In genomic region chr11:8723102-8723640, GRCm38 (mm10) we compare ENCODE assay signal across 23 mouse cellular contexts. TPM values are rescaled to one million over a fixed set of nuclear protein-coding genes. Genes with fewer than 3 reads are reported as not detected.
A peak's percentile ranks its signal among the peaks of the same experiment; 100 is the strongest.
DNase-seq lines count a peak whose midpoint lies in the region; ATAC-seq and TF ChIP-seq lines count a peak whose summit lies in the region.
"Had no signal": no experiment of that assay in that cellular context is flagged by ENCODE, and none has a peak within 500 bp of the region (broad histone marks: within the 10 kb centered on the region; RNA-seq: fewer than 3 reads in every experiment).

No protein-coding gene starts in this region.

- no peak overlapping the region for H3K4me3 ChIP-seq in hindbrain, embryonic 14.5 days (replicated peaks; ENCODE audit: low read length)
- H3K4me3 ChIP-seq in hindbrain, embryonic 12.5 days = no peak overlapping the region
- no peak overlapping the region for H3K4me3 ChIP-seq in midbrain, embryonic 13.5 days (replicated peaks)
- H3K4me3 ChIP-seq in midbrain, postnatal 0 days (ENCODE audit: low read depth, low read length) = no peak overlapping the region
- no peak overlapping the region for H3K4me3 ChIP-seq in gastrocnemius, adult 2 months
- H3K4me3 ChIP-seq: embryonic facial prominence, embryonic 10.5 days; forebrain, embryonic 12.5 days; heart, embryonic 13.5 days; hindbrain, embryonic 15.5 days; intestine, embryonic 15.5 days had no signal

- WGBS in hindbrain, embryonic 14.5 days = 10% methylated on average over 5 of the region's 5 CpGs
- WGBS in hindbrain, embryonic 12.5 days = 10% methylated on average over 5 of the region's 5 CpGs
- WGBS in midbrain, embryonic 13.5 days = 5% methylated on average over 5 of the region's 5 CpGs
- 22% methylated on average over 5 of the region's 5 CpGs for WGBS in midbrain, postnatal 0 days

- H3K9me3 ChIP-seq in hindbrain, embryonic 14.5 days (ENCODE audit: control insufficient read depth, low read length) = no peaks in the 10 kb centered on the region
- no peaks in the 10 kb centered on the region for H3K9me3 ChIP-seq in hindbrain, embryonic 12.5 days (replicated peaks)
- no peaks in the 10 kb centered on the region for H3K9me3 ChIP-seq in midbrain, embryonic 13.5 days
- H3K9me3 ChIP-seq in midbrain, postnatal 0 days (ENCODE audit: low read length) = no peaks in the 10 kb centered on the region
- H3K9me3 ChIP-seq: embryonic facial prominence, embryonic 10.5 days; forebrain, embryonic 12.5 days; heart, embryonic 13.5 days; hindbrain, embryonic 15.5 days; intestine, embryonic 15.5 days had no signal

- no peak overlapping the region for H3K27ac ChIP-seq in hindbrain, embryonic 14.5 days
- no peak overlapping the region for H3K27ac ChIP-seq in hindbrain, embryonic 12.5 days
- H3K27ac ChIP-seq in midbrain, embryonic 13.5 days = no peak overlapping the region
- H3K27ac ChIP-seq in midbrain, postnatal 0 days (ENCODE audit: low read depth, low read length) = no peak overlapping the region
- no peak overlapping the region for H3K27ac ChIP-seq in gastrocnemius, adult 2 months
- H3K27ac ChIP-seq: embryonic facial prominence, embryonic 10.5 days; forebrain, embryonic 12.5 days; heart, embryonic 13.5 days; hindbrain, embryonic 15.5 days; intestine, embryonic 15.5 days had no signal

- DNase-seq in embryo, embryonic 10.5 days (ENCODE audit: low spot score) = peak; percentile 47
- no peak for DNase-seq in embryo, embryonic 9.5 days (ENCODE audit: extremely low spot score)
- peak; percentile 10 for DNase-seq in hindbrain, embryonic 14.5 days (ENCODE audit: low spot score)
- DNase-seq in midbrain, postnatal 0 days (ENCODE audit: low spot score) = no peak
- no peak for DNase-seq in adrenal gland, postnatal 14 days
- no peak for DNase-seq in gastrocnemius, adult 2 months
- DNase-seq: adrenal gland, adult 8-10 months; cerebellum, adult 2 months; heart, postnatal 14 days; kidney, adult 9 months; kidney, postnatal 14 days; left cerebral cortex, postnatal 4 days; lung, adult 2 months; lung, postnatal 14 days; thymus, adult 2 months had no signal

- no peaks in the 10 kb centered on the region for H3K4me1 ChIP-seq in hindbrain, embryonic 14.5 days (replicated peaks; ENCODE audit: control insufficient read depth, insufficient read depth, low read length)
- H3K4me1 ChIP-seq in hindbrain, embryonic 12.5 days = no peaks in the 10 kb centered on the region
- H3K4me1 ChIP-seq in midbrain, embryonic 13.5 days (replicated peaks) = no peaks in the 10 kb centered on the region
- H3K4me1 ChIP-seq in midbrain, postnatal 0 days (ENCODE audit: insufficient read depth, low read length) = no peaks in the 10 kb centered on the region
- H3K4me1 ChIP-seq: heart, embryonic 13.5 days; hindbrain, embryonic 15.5 days; intestine, embryonic 15.5 days had no signal

- no peak overlapping the region for H3K4me2 ChIP-seq in hindbrain, embryonic 14.5 days (replicated peaks)
- H3K4me2 ChIP-seq in hindbrain, embryonic 12.5 days (replicated peaks) = no peak overlapping the region
- no peak overlapping the region for H3K4me2 ChIP-seq in midbrain, embryonic 13.5 days (replicated peaks)
- no peak overlapping the region for H3K4me2 ChIP-seq in midbrain, postnatal 0 days (ENCODE audit: low read depth, low read length, poor library complexity, severe bottlenecking)
- H3K4me2 ChIP-seq: forebrain, embryonic 12.5 days; heart, embryonic 13.5 days; hindbrain, embryonic 15.5 days; intestine, embryonic 15.5 days had no signal

- H3K27me3 ChIP-seq in hindbrain, embryonic 14.5 days (ENCODE audit: control insufficient read depth, insufficient read depth, low read length) = no peaks in the 10 kb centered on the region
- no peaks in the 10 kb centered on the region for H3K27me3 ChIP-seq in hindbrain, embryonic 12.5 days
- H3K27me3 ChIP-seq in midbrain, embryonic 13.5 days = no peaks in the 10 kb centered on the region
- no peaks in the 10 kb centered on the region for H3K27me3 ChIP-seq in midbrain, postnatal 0 days (ENCODE audit: insufficient read depth, low read length)
- H3K27me3 ChIP-seq: forebrain, embryonic 12.5 days; heart, embryonic 13.5 days; hindbrain, embryonic 15.5 days; intestine, embryonic 15.5 days had no signal

- intact Hi-C loops in gastrocnemius, adult 2 months (cut with DNase I) = no loop called here

- no peak for TF ChIP-seq CTCF in midbrain, postnatal 0 days (IDR thresholded peaks at IDR 0.05)
- TF ChIP-seq CTCF in gastrocnemius, adult 2 months (IDR thresholded peaks at IDR 0.05) = no peak

- no peak for ATAC-seq in hindbrain, embryonic 14.5 days (ENCODE audit: low FRiP score)
- ATAC-seq in hindbrain, embryonic 12.5 days (ENCODE audit: low FRiP score) = no peak
- 0 out of 2 replicates have a peak, but pooled peaks have one; percentile 27 for ATAC-seq in midbrain, embryonic 13.5 days
- no peak for ATAC-seq in midbrain, postnatal 0 days (ENCODE audit: low FRiP score)
- ATAC-seq: activated CD4-positive, CD25-positive, alpha-beta regulatory T cell, adult 4 months; intestine, embryonic 15.5 days had no signal

- no peaks in the 10 kb centered on the region for H3K36me3 ChIP-seq in hindbrain, embryonic 14.5 days (replicated peaks; ENCODE audit: control insufficient read depth, insufficient read depth)
- no peaks in the 10 kb centered on the region for H3K36me3 ChIP-seq in hindbrain, embryonic 12.5 days
- no peaks in the 10 kb centered on the region for H3K36me3 ChIP-seq in midbrain, embryonic 13.5 days
- H3K36me3 ChIP-seq in midbrain, postnatal 0 days (ENCODE audit: insufficient read depth, low read length) = no peaks in the 10 kb centered on the region
- H3K36me3 ChIP-seq: embryonic facial prominence, embryonic 10.5 days; forebrain, embryonic 12.5 days; heart, embryonic 13.5 days; hindbrain, embryonic 15.5 days; intestine, embryonic 15.5 days had no signal

- H3K9ac ChIP-seq in hindbrain, embryonic 14.5 days = no peak overlapping the region
- no peak overlapping the region for H3K9ac ChIP-seq in hindbrain, embryonic 12.5 days
- no peak overlapping the region for H3K9ac ChIP-seq in midbrain, embryonic 13.5 days (replicated peaks)
- H3K9ac ChIP-seq in midbrain, postnatal 0 days (replicated peaks; ENCODE audit: low read length, poor library complexity, severe bottlenecking) = no peak overlapping the region
- H3K9ac ChIP-seq: forebrain, embryonic 12.5 days; heart, embryonic 13.5 days; hindbrain, embryonic 15.5 days; intestine, embryonic 15.5 days had no signal

RNA-seq across cellular contexts. Expression of gene Tns3, which starts 58.8 kb away (rescaled TPM):
- 6.0 and 6.8 TPM in 2 replicates for polyA plus RNA-seq in hindbrain, embryonic 14.5 days (2014; fragmentation: Nextera tagmentation; extraction: Ambion mirVana)
- 15.9 and 16.8 TPM in 2 replicates for polyA plus RNA-seq in hindbrain, embryonic 12.5 days (2016; fragmentation: Nextera tagmentation; extraction: Ambion mirVana)
- polyA plus RNA-seq in midbrain, embryonic 13.5 days (2015; fragmentation: Nextera tagmentation; extraction: Ambion mirVana) = 4.4 TPM in 2 replicates
- total RNA-seq in midbrain, postnatal 0 days (2014; rRNA removed) = 33.3 and 38.7 TPM in 2 replicates
- polyA plus RNA-seq in midbrain, postnatal 0 days (2015; fragmentation: Nextera tagmentation; extraction: Ambion mirVana) = 4.7 and 4.9 TPM in 2 replicates
- total RNA-seq in adrenal gland, postnatal 14 days (2021) = 36.9 and 38.4 TPM in 2 replicates
- total RNA-seq in gastrocnemius, adult 2 months (2021) = 1 to 10 TPM; 4.9 to 9.8 TPM

Comparison
In these comparisons a context has a peak if more than half of its experiments do, and no peak if none do; other contexts are left out.
1. DNase-seq: peak in embryo, embryonic 10.5 days (single experiment) and hindbrain, embryonic 14.5 days (single experiment); none in embryo, embryonic 9.5 days (single experiment), midbrain, postnatal 0 days (single experiment), adrenal gland, postnatal 14 days (single experiment) and gastrocnemius, adult 2 months (single experiment).